Mouse (Mus musculus): ENCODE data around the gene Havcr2.
A peak's percentile ranks its signal among the peaks of the same experiment; 100 is the strongest.
"Not testable (repeated sequence)": the region's sequence is repeated elsewhere in the genome, so short reads cannot be mapped to it uniquely, and the experiment has no call there.

The Havcr2 gene

DNA sequence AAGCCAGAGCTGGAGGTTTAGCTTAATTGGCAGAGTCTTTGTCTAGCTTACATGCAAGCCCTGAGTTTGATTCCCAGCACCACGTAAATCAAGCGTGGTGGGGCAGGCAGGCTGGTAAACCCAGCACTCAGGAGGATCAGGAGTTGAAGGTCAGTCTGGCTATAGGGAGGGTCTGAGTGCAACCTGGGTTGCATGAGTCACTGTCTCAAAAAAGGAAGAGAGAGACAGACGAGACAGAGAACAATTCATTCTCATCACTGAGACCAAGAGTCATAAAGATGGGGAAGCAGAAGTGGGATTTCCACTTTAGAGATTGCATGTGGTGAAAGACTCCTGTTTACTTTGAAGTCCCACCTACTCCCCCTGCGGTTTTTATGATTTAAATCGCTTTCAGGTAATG lies 6.6 kb downstream of the Havcr2 start:
- no peak for DNase-seq

DNA sequence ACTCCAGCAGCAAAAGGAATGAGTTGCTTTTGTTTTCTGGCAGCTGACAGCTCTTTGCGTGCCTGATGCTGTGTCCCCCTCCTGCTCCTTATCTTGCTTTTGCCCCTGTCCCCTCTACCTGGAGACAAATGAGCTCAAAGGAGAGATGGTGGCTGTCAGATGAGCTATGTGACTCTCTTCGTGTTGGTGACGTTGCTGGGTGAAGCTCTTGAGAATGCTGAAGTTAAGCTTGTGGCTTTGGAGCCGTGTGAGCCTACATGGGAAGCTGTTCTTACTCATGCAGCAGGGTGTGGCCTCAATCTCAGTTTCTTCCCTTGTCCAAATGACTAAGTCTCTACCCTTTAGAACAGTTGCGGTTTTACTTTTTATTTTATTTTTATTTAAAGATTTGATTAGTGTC lies 7.2 kb downstream of the Havcr2 start:
- DNase-seq: no peak

DNA sequence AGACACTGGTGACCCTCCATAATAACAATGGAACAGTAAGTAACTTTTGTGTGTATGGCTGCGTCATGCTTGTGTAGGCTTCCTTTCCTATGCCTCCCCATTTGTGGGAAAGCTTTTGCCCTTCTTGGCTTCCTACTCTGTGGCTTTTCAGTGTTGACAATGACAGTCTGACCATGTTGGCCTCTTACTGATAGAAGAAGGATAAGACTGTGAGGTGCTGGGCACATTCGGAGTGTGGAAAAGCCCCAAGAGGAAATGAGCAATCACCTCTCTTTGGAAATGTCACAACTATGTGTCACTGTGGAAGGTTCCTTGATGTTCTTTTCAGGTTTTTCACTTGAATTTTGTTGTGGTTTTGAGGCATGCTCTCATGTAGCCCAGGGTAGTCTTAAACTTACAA lies 12.1 kb downstream of the Havcr2 start:
- DNase-seq: no peak

DNA sequence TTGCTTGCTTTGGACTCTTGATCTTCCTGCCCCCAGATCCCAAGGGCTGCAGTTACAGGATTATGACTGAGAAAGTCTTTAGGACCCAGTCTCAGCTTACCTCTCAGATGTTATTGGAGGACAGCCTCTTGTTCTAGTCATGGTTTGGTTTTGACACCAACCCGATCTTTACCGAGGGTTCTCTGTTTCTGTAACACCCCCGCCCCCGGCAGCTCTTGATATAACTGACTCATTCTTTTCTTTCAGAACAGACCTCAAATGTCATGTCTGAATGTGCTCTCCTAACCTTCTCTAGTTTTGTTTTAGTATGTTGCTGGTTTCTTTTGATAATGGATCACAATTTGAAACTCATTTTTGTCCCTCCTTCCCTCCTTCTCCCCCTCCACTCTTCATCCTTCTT lies 19.5 kb downstream of the Havcr2 start:
- no peak for DNase-seq

DNA sequence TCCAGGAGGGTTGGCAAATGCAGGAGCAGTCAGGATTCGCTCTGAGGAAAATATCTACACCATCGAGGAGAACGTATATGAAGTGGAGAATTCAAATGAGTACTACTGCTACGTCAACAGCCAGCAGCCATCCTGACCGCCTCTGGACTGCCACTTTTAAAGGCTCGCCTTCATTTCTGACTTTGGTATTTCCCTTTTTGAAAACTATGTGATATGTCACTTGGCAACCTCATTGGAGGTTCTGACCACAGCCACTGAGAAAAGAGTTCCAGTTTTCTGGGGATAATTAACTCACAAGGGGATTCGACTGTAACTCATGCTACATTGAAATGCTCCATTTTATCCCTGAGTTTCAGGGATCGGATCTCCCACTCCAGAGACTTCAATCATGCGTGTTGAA lies 24.6 kb downstream of the Havcr2 start:
- no peak for DNase-seq

DNA sequence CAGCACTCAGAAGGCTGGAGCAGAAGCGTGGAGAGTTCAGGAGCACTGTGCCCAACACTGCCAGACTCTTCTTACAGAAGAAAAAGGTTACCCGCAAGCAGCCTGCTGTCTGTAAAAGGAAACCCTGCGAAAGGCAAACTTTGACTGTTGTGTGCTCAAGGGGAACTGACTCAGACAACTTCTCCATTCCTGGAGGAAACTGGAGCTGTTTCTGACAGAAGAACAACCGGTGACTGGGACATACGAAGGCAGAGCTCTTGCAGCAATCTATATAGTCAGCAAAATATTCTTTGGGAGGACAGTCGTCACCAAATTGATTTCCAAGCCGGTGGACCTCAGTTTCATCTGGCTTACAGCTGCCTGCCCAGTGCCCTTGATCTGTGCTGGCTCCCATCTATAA lies 25.8 kb downstream of the Havcr2 start:
- DNase-seq: no peak

DNA sequence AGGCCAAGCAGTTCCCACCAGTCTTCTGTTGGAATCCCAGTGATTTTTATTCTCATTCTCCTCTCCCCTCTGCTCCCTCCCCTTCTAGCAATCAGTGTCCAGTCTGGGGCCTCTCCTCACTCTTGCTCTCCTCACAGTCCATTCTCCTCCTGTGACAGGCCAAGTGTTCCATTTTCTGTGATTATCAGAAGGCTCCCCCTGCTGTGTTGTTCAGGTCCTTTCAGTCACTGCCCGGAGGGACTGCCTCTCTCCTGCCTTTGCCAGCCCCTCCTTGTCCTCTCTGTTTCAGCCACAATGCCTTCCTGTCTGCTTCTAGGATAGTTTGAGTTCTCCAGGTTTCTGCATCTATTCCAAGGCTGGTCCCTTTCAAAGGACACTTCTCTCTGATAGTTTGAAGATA lies 33.5 kb downstream of the Havcr2 start:
- no peak for DNase-seq

DNA sequence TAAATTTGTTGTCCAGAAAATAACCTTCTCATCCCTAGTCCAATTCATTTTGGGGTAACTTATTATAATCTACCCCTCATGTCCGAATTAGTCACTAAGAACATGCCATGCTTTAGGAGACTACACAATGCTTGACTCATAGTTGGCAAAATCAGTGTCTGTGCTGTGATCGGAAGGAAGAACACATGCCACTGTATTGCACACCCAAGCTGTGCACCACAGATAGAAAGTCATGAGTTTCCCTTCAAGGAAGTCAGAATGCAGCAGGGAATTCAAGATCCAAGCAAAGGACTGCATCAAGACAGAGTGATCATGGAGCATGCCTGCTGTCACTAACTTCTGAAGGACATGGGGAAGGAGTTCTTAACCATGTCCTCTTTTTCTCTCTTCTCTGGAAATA lies 33.9 kb downstream of the Havcr2 start:
- no peak for DNase-seq

DNA sequence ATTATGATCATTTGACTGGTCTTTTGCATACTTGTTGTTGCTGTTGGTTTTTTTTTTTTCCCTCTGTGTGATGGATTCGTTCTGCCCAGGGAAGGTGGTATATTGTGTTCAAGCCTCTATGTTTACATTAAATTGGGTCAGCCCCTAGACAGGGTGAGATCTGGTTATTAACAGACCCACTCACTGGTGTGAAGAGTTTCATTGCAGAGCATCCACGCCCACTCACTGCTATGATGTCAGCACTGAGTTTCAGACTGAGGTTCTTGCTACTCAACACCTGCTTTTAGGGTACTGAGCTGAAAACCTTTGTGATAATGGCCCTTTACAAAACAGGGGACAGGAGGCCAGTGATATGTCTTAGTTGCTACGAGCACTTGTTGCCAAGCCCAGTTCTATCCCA lies 52.4 kb downstream of the Havcr2 start:
- DNase-seq: no peak

DNA sequence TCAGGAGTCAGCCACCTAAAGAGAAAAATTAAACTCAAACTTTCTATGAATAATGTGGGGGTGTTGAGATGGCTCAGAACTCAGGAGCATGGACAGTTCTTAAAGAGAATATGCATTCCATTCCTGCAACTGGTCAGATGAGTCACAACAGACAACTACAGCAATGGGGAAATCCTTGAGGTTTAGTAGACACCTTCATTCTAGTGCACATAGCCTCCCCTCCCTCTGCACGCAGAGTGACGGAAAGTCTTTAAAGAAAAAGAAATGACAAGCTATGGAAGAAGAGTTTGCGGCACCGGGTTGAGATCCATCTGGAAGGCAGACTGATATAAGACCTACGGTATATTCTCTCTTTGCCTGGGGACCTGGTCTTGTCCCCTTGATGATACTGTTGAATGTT lies 55.2 kb downstream of the Havcr2 start:
- no peak for DNase-seq

DNA sequence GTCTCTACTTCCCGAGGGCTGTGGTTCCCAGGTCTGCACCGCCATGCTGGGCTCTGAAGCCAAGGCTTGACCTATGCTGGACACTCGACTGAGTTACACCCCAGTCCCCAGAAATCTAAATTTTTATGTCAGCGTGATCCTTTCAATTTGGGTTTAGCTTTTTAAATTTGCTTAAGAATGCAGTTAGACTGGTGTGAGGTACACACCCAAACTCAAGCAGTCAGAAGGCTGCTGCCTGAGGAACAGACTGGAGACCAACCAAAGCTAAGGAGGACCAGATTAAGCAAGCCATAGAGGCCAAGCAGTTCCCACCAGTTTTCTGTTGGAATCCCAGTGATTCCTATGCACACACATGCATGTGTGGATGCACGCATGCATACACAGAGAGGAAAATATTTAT lies 66.6 kb downstream of the Havcr2 start:
- not testable (repeated sequence) for DNase-seq

DNA sequence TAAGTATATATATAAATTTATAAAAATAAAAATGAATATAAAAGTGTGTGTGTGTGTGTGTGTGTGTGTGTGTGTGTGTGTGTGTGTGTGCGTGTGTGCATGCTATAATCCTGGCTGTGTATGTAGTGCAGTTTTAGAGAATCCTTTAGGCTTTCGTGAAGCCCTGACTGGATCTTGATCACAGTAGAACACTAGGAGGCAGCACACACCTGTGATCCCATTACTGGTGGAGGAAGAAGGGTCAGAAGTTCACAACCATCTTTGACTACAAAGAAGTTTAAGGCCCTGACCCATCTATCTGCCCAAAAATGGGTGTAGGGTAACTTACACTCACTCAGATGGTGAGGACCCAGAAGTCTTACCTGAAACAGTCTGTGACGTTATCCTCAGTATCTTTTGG lies 68.0 kb downstream of the Havcr2 start:
- DNase-seq: peak; percentile 12

DNA sequence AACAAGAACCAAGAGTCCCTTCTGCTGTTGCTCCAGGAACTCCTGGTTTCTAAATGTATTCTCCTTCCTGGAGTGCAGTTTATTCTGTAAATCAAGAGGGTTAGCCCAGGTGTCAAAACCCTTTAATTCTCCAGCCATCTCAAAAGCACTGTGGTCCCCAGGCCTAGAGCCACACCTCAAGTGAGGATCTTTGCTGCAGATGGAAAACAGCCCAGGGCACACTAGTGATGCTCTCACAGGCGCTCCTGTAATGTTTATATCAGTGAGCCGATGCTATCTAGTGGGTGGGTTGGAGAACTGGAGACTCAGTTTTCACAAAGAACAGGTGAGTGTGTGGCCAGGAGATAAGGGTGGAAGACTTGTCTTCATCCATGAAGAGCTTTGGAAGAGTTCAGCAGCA lies 69.2 kb downstream of the Havcr2 start, which contains the start of gene Gm12169:
TSS of gene Gm12169 (plus strand) at position 301 of the 400 bp plus-strand sequence.
- DNase-seq: no peak

DNA sequence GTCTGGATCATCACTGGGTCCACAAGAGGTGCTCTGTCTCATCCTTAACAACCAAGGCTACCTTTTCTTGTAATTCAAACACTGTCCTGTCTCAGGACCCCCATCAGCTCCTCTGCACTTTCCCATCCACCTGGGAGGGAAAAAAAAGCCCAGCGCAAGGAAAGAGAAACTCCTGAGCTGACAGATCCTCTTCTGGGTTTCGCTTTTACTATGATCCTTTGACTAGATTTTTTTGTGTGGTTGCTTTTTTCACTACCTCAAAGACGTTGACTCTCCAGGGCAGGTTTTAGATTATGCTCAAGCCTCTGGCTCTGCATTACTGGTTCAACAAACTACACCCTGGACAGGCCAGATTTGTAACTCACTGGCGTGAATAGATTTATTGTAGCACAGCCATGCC lies 75.4 kb downstream of the Havcr2 start:
- peak; percentile 2 for DNase-seq

Data from kidney, postnatal 14 days (tissue).